Mouse (Mus musculus): ENCODE measurements around the gene Akr1c6.
A peak's percentile ranks its signal among the peaks of the same experiment; 100 is the strongest.

Gene Akr1c6

DNA sequence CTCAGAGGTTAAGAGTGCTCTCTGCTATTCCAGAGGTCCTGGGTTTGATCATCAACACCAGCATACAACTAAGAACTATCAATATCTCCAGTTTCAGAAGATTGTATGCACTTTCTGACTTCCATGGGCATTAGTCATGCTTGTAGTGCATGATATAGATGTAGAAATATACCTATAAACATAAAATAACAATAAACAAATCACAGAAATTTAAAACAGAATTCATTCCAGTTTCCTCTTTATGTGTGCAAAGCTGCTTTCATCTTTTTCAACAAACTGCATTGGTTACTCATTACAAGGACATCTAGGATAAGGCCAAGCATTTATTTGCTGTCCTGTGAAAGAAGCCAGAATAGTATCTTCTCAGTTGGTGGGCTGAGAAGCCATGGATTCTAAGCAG, at the start of gene Akr1c6:
TSS of gene Akr1c6 (plus strand) at position 301 of the 400 bp plus-strand sequence.
- DNase-seq, result no peak

DNA sequence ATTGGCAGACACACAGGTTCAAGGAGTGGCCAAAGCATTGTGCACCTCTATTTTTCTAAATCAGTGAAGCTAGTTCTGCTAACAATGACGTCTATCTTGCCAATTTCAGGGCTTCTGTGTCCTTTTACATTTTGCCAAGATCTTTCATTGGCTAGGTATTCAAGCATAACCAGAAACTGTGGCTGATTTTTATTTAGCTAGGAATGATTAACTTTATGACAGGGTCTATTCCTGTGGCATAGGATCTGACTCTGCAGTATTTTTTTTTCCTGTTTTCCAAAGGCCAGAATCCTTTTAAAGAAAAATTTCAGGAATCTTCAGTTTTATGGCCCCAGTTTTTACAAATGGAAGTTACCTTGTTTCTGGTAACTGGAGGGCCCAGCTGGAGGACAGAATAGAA, 49.2 kb upstream of the Akr1c6 start:
- DNase-seq, result peak; percentile 21

DNA sequence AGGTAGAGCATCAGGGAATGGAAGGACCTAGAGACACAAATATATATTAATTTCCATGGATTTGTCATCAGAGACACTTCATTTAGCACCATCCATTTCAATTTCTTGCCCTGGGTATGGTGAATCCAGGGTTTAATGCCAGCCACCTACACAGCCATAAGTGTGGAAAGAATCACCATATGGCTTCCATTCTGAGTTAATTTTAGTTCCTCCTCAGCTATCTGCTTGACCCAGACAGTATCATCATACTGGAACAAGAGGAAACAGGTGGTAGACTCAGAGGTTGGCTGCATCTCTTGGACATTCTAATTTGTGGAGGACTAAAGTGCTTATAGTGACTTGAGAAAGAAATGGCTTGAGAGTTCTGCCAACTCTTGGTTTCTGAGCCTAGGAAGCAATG, 48.6 kb upstream of the Akr1c6 start:
- DNase-seq, result no peak

DNA sequence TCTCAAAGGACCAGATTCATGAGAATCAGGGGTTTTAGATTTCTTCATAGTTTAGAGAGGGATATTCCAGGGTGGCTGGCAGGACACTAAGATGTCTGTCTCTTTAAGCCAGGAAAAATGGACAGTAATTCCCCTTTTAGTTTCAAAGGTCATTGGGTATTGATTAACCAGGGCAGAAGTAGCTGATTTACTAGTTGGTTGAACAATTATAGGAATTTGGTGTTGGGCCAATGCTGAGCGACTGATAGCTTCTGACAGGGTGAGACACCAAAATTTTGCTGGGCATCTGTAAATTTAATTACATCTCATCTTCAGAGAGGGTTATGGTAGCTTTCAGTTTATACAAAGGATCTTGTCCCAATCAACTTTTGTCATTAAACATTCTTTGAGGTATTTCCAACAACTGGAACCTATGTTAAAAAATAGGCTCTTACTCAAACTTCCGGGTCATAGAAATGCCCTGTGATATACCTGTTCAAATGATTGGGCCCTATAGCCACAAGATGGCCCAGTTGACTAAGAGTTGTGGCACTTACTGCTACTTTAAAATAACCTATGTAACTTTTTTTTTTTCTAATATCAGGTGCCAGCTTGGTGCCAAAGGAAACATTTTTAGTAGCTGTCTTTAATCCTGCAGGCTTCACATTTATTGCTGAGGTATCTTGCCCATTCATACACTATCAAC, 45.2 kb upstream of the Akr1c6 start:
- DNase-seq, result peak; percentile 47

DNA sequence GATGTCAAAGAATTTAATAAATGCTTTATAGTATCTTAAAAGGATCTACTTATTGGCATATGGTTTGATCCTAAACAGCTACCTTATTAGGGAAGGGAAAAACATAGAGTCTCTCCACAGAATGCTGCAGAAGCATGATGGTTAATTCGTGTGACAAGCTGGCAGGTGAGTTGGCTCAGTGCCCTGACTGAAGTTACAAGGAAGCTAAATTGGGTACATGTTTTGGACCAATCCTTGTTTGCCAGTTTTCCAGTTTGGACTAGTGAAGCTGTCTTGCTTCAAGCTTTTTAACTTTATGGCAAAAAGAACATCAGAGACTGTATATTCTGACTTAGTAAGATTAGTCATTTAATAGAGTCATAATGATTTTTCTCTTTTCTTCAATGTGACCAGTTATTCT, 33.7 kb upstream of the Akr1c6 start:
- peak; percentile 17 for DNase-seq

DNA sequence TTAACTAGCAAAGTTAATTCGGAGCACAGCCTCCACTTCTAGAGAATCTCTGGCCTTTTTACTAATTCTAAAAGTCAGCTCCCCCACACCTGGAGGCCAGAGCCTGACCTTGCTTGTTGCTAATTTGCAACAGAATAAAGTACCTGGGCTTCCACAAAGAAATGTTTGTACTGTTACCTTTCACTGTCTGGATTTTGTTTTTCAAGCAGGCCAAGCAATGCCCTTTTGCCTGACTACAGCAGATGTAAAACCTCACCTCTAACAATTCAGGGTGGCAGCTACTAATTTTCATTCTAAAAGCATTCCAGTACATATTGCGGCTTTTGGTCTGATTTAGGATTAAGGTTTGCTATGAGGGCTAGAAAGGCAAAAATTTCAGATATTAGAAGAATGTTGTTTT, 33.3 kb upstream of the Akr1c6 start:
- no peak for DNase-seq

DNA sequence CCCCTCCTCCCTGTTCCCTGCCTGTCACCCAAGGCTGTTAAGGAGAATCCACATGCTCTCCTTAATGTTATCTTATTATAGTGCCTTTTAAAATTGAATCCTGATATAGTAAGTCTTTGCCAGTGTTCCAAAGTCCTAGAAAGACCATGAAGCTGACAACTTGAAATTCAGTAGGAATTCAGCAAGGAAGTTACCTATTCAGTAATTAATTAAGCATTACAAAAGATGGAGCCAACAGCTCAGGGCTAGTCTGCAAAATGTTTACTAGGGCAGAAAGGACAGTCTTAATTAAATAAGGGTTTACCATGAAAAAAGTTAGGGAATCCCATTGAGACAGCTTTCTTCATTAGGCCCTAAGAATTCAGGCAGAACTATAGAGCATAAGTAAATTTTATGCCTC, 31.9 kb upstream of the Akr1c6 start:
- peak; percentile 26 for DNase-seq

DNA sequence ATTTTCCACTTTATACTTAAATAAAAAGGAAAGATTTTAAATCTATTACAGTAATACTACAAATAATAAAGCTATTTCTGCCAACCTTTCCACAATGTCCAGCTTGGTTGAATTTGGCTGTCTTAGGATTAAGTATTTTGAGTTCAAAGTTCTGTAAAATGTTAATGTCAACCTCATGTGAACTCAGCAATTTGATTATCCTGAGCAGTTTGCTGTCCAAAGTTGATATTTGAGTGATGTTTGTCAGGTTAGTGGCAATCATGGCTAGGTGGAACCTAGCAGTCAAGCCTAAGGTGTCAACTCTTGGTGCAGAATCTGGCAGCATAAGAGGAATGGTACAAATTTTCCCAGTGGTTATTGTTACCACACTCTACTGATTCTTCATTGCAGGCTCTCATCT, 29.4 kb upstream of the Akr1c6 start:
- DNase-seq, result no peak

DNA sequence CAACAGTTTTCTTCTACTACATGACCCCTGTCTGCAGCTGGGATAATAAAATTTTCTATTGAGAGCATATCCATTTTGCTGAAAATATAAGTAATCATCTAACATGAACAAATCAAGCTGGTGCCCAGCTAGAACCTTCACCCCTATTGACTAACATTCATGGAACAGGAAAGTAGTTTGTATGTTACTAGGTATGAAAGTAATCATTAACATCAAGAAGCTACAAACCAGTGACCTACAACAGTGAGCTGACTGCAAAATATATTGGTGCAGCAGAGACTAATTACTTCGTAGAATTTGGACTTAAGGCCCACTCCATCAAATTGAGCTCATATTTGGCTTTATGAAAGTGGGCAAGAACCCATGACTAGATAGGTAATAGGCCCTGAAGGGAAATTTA, 27.3 kb upstream of the Akr1c6 start:
- no peak for DNase-seq

DNA sequence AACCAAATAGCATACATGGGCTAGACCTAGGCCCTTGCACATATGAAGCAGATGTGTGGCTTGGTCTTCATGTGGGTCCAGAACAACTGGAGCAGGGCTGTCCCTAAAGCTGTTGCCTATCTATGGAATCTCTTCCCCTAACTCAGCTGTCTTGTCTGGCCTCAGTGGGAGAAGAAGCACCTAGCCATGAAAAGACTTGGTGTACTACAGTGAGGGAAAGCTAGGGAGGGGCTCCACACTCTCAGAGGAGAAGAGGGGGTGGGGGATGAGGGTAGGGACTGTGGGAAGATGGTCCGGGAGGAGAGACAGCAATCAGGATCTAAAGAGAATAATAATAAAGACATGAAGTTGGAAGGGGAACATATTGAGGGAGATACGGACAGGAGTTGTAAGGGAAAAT, 5.5 kb upstream of the Akr1c6 start:
- DNase-seq, result no peak

DNA sequence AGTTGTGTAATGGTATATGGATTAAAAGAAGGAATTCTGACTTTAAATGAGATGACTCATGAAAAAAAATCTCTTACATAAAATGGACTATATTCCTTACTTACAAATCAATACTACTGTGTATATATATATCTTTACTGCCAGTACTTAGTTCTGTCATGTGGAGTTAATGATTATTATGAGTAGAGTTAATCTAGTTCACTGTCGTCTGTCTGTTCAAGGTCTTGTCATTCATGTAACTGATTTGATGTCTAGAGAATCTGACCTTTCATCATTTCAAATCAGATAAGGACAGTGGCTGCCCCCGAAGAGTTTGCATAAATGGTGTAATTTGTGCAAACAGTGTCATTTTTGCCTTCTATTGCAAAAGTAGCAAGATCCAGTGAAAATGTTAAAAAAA, 5.1 kb upstream of the Akr1c6 start:
- DNase-seq, result no peak

DNA sequence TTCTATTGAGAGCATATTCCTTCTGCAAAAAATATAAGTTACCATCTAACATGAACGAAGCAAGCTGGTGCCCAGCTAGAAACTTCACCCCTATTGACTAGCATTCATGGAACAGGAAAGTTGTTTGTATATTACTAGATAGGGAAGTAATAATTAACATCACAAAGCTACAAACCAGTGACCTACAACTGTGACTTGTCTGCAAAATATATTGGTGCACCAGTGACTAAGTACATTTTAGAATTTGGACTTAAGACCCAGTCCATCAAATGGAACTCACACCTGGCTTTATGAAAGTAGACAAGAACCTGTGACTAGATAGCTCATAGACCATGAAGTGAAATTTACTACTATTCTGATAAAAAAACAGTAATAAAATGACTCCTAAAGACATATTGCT, 3.0 kb upstream of the Akr1c6 start:
- DNase-seq, result no peak

DNA sequence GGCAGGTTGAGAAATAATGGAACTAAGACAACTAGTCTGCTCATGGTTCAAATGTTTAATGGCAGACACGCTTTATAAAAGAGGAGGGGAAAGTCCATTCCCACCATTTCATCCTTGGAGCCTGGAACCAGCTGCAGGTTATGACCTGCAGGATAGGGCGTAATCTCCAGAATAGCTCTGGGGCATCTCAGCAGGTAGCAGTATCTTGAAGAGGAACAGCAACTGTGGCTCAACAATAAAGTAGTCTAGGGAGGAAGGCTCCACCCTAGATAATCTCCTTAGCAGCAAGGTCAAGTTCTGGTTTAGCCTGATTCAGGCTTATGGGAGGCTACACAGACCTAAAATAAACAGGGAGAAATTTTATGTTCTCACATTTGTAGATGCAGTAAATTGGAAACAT, 31.5 kb downstream of the Akr1c6 start:
- no peak for DNase-seq

DNA sequence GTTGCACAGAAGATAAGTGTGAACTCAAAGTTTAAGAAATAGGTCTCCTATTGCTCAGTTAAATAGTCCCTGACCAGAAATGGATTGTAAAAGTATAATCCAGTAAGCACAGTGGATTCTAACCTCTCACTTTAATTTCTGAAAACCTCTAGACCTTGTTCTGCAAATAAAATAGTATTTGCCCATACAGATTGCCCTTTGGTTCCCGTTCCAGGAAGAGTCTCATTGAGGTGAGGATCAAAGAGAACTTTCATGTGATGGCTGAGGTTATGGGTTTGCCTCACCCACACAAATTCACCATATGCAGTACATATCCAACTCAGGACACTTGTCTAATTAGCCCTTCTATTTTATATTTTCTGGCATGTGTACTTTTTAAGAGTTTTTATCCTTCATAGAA, 33.8 kb downstream of the Akr1c6 start:
- DNase-seq, result no peak

All from kidney, adult 11 months (tissue).